Mouse (Mus musculus) effector memory CD4-positive, alpha-beta T cell, adult 5 months (primary cell): ENCODE results near the gene Olfr644. TPM values are rescaled to one million over a fixed set of nuclear protein-coding genes. Genes with fewer than 3 reads are reported as not detected.

ENCODE experiments used
- polyA plus RNA-seq: library from polyadenylated mRNA; unstranded; fragments of 100-300 nt; shearing (Covaris generic); gene quantifications from one replicate; pipeline ENCODE4 v1.2.1, GENCODE M21; 2017

Gene Olfr644
- not detected for polyA plus RNA-seq

DNA sequence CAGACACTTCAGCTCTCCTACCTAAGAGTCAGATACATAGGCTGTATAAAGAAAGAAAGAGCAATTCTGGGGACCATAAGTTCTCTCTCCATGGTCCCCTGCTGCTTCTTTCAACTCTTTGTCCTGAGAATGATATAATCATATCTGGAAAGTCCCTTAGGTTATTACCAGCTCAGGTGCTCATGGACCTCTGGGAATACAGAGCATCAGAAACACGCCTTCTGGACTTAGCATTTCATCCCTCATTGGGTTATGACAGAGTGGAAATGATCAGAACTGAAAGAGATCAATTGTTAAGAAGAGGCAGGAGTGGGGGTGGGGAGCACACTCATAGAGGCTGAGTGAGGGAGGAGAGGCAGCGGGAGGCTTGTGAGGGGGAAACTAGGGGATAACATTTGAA lies at the start of gene Olfr644:
TSS of gene Olfr644 (minus strand) at position 101 of the 400 bp plus-strand sequence.

GRCm38 (mm10) chr7:104104757-104104972 lies 33.0 kb upstream of the Olfr644 start, which contains the start of gene Olfr646:
Gene Olfr646 (plus strand): TSS chr7:104104873.

GRCm38 (mm10) chr7:104085365-104085764 lies 13.7 kb upstream of the Olfr644 start, which contains the start of gene Olfr645:
Gene Olfr645 (minus strand): TSS chr7:104085465.

GRCm38 (mm10) chr7:104061345-104061744 lies 10.3 kb downstream of the Olfr644 start, which contains the start of gene 4930516K23Rik:
Gene 4930516K23Rik (minus strand): TSS chr7:104061445.

GRCm38 (mm10) chr7:104052566-104052965 lies 19.1 kb downstream of the Olfr644 start, which contains the start of gene Olfr642:
Gene Olfr642 (minus strand): TSS chr7:104052666.

GRCm38 (mm10) chr7:104035145-104035544 lies 36.5 kb downstream of the Olfr644 start, which contains the start of gene Olfr641:
Gene Olfr641 (plus strand): TSS chr7:104035445.

DNA sequence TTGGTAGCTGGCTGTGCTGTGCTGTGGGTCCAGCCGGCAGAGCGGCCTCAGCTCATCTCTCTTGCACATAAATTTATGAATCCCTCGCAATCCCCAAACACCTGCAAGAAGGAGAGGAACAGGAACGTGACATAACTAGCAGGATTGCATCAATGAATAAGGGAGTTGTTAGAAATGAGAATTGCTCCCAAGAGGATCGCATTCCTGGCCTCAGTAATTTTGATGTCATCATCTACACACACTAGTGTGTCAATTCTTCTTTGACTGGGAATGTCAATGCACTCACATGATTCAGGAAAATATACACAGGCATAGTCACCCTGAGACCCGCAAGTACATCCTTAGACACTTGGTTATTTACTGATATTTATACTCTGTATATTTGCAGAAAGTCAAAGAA lies 46.2 kb downstream of the Olfr644 start, which contains the start of gene Olfr640:
TSS of gene Olfr640 (minus strand) at position 101 of the 400 bp plus-strand sequence.

GRCm38 (mm10) chr7:104017203-104017602 lies 54.5 kb downstream of the Olfr644 start, which contains the start of gene Olfr639:
Gene Olfr639 (minus strand): TSS chr7:104017303.

Other genes starting within 250 kb of the Olfr644 start
- 1.6 TPM for gene Hbb-bs, start 243.8 kb downstream of the Olfr644 start, polyA plus RNA-seq
- gene Hbb-bh2, start 231.3 kb downstream of the Olfr644 start, polyA plus RNA-seq = not detected
- gene Hbb-bh1, start 228.7 kb downstream of the Olfr644 start, polyA plus RNA-seq = not detected
- not detected for gene Hbb-y, start 218.7 kb downstream of the Olfr644 start, polyA plus RNA-seq
- not detected for gene Olfr66, start 185.6 kb downstream of the Olfr644 start, polyA plus RNA-seq
- gene Olfr64, start 177.4 kb downstream of the Olfr644 start, polyA plus RNA-seq = not detected
- gene Olfr65, start 168.4 kb downstream of the Olfr644 start, polyA plus RNA-seq = not detected
- gene Olfr631, start 143.0 kb downstream of the Olfr644 start, polyA plus RNA-seq = not detected
- gene Olfr632, start 137.5 kb downstream of the Olfr644 start, polyA plus RNA-seq = not detected
- gene Olfr633, start 127.4 kb downstream of the Olfr644 start, polyA plus RNA-seq = not detected
- gene Olfr635, start 100.7 kb downstream of the Olfr644 start, polyA plus RNA-seq = 0.06 TPM
- not detected for gene Olfr638, start 73.1 kb downstream of the Olfr644 start, polyA plus RNA-seq
- gene Olfr639, start 54.6 kb downstream of the Olfr644 start, polyA plus RNA-seq = not detected
- gene Olfr640, start 46.3 kb downstream of the Olfr644 start, polyA plus RNA-seq = not detected
- not detected for gene Olfr641, start 36.4 kb downstream of the Olfr644 start, polyA plus RNA-seq
- gene Olfr642, start 19.2 kb downstream of the Olfr644 start, polyA plus RNA-seq = not detected
- 0.25 TPM for gene 4930516K23Rik, start 10.4 kb downstream of the Olfr644 start, polyA plus RNA-seq
- not detected for gene Olfr645, start 13.6 kb upstream of the Olfr644 start, polyA plus RNA-seq
- gene Olfr646, start 33.0 kb upstream of the Olfr644 start, polyA plus RNA-seq = not detected
- not detected for gene Ubqln5, start 58.0 kb upstream of the Olfr644 start, polyA plus RNA-seq
- not detected for gene Olfr643, start 65.5 kb upstream of the Olfr644 start, polyA plus RNA-seq
- not detected for gene Ubqln3, start 71.4 kb upstream of the Olfr644 start, polyA plus RNA-seq
- gene Ubqlnl, start 78.7 kb upstream of the Olfr644 start, polyA plus RNA-seq = not detected
- gene Olfm5, start 93.0 kb upstream of the Olfr644 start, polyA plus RNA-seq = not detected
- 0.17 TPM for gene Olfr648, start 111.5 kb upstream of the Olfr644 start, polyA plus RNA-seq
- gene Olfr649, start 124.1 kb upstream of the Olfr644 start, polyA plus RNA-seq = not detected
- gene Trim6, start 146.9 kb upstream of the Olfr644 start, polyA plus RNA-seq = 2.8 TPM
- 27.7 TPM for gene Trim34a, start 172.6 kb upstream of the Olfr644 start, polyA plus RNA-seq
- 17.1 TPM for gene Trim5, start 216.2 kb upstream of the Olfr644 start, polyA plus RNA-seq
- gene Trim12a, start 243.6 kb upstream of the Olfr644 start, polyA plus RNA-seq = 110 TPM